Mouse (Mus musculus): ENCODE data around the gene Cnot3. TPM values are rescaled to one million over a fixed set of nuclear protein-coding genes. Genes with fewer than 3 reads are reported as not detected.
"Not testable (repeated sequence)": the region's sequence is repeated elsewhere in the genome, so short reads cannot be mapped to it uniquely, and the experiment has no call there.

Cnot3 gene
- polyA plus RNA-seq, 1 experiment from 2014 or later, result 38.9 TPM

DNA sequence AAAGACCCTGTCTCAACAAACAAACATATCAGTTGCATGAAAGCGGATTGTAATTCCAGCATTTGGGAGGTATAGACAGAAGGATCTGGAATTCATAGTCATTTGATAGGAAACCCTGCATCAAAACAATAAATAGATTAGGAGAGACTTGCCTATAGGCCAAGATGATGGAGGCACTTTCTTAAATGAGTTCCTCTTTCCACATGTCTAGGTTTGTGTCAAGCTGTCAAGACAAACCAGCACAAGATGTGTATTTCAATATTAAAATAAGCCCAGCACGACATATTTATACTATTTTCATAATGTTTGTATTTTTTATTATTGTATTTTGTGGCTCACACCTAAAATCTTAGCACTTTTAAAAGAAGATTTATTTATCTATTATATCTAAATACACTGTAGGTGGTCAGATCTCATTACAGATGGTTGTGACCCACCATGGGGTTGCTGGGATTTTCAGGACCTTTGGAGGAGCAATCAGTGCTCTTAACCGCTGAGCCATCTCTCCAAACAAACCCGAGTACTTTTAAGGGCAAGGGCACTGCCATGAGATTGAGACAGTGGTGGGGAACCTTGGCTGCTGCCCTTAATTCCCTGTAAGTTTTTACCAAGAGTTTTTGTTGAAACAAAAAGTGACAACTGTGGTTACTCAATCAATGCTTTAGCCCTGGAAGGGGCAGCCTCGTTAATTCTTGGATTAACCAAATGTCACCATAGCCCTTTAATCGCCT is 58.2 kb downstream of the Cnot3 start:
- Histone ChIP-seq H3K27ac (ENCODE audit: low read length) (peak overlapping the region; percentile 97), H3K4me2 (ENCODE audit: low read length) (peak overlapping the region; percentile 67), H3K9ac (ENCODE audit: low read depth, low read length) (peak overlapping the region; percentile 81), H3K27me3 (ENCODE audit: control insufficient read depth, insufficient read depth, low read depth, low read length) (no peaks in the 10 kb centered on the region), H3K4me1 (ENCODE audit: control insufficient read depth, insufficient read depth, low read length) (peaks cover 25% of the 10 kb centered on the region), H3K36me3 (ENCODE audit: control insufficient read depth, insufficient read depth, low read length) (peaks cover 26% of the 10 kb centered on the region), H3K4me3 (ENCODE audit: low read depth, low read length) (peak overlapping the region; percentile 83), H3K9me3 (replicated peaks; ENCODE audit: control insufficient read depth, low read length, poor library complexity, severe bottlenecking) (no peaks in the 10 kb centered on the region)
- WGBS, result 18% methylated on average over 6 of the region's 6 CpGs
- peak; percentile 47 for ATAC-seq

DNA sequence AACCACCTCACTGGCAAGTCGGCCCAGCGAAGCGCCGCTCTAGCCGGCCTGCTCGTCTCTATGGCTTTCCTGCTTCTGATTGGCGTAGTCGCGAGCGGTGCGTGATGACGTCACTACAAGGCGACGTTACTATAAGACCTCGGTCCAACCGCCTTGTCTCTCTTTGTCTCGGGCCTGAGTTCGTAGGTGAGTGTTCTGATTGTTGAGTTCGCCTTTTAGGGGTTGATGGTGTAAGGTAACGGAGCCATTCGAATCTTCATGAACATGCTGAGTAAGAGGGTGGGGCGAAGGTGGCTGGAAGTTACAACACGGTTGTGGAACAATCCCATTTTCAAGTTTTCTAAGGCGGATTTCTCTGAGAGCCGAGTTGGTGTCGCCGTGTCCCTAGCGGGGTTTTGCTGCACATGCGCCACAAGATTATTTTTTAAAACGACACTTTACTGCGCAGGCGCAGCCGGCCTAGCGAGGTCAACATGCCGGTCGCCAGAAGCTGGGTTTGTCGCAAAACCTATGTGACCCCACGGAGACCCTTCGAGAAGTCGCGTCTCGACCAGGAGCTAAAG is 58.9 kb downstream of the Cnot3 start, which contains the start of gene Rps9:
TSS of gene Rps9 (plus strand) at position 115 of the 563 bp plus-strand sequence.
- peak within 1 kb of the TSS; percentile 97 for H3K27ac ChIP-seq (ENCODE audit: low read length)

DNA sequence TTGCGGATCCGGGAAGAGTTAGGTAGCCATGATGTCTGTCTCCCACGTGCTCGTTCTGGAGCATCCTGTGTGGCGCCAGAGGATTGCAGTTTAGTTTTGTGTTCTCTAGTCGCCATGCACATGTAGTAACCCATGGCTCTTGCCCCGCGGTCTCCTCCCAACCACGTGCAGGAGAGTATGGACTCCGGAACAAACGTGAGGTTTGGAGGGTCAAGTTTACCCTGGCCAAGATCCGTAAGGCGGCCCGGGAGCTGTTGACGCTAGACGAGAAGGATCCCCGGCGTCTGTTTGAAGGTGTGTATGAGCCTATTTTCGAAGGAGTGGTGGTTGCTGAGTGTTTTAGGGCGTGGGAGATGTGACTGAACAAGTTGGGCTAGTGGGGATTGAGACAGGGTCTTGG is 59.4 kb downstream of the Cnot3 start:
- Histone ChIP-seq H3K4me1 (ENCODE audit: control insufficient read depth, insufficient read depth, low read length) (peaks cover 25% of the 10 kb centered on the region), H3K4me2 (ENCODE audit: low read length) (peak overlapping the region; percentile 89), H3K27me3 (ENCODE audit: control insufficient read depth, insufficient read depth, low read depth, low read length) (no peaks in the 10 kb centered on the region), H3K4me3 (ENCODE audit: low read depth, low read length) (peak overlapping the region; percentile 83), H3K27ac (ENCODE audit: low read length) (peak overlapping the region; percentile 97), H3K9me3 (replicated peaks; ENCODE audit: control insufficient read depth, low read length, poor library complexity, severe bottlenecking) (no peaks in the 10 kb centered on the region), H3K9ac (ENCODE audit: low read depth, low read length) (peak overlapping the region; percentile 81), H3K36me3 (ENCODE audit: control insufficient read depth, insufficient read depth, low read length) (peaks cover 19% of the 10 kb centered on the region)
- WGBS, result under 1% methylated on average over 20 of the region's 20 CpGs
- ATAC-seq, result peak; percentile 71

More for the DNA sequence above, 58.9 kb downstream of the Cnot3 start, which contains the start of gene Rps9:
- Histone ChIP-seq H3K9me3 (replicated peaks; ENCODE audit: control insufficient read depth, low read length, poor library complexity, severe bottlenecking) (no peaks in the 10 kb centered on the region), H3K4me1 (ENCODE audit: control insufficient read depth, insufficient read depth, low read length) (peaks cover 25% of the 10 kb centered on the region), H3K4me3 (ENCODE audit: low read depth, low read length) (peak within 1 kb of the TSS; percentile 83), H3K9ac (ENCODE audit: low read depth, low read length) (peak within 1 kb of the TSS; percentile 81), H3K36me3 (ENCODE audit: control insufficient read depth, insufficient read depth, low read length) (peaks cover 22% of the 10 kb centered on the region), H3K4me2 (ENCODE audit: low read length) (peak within 1 kb of the TSS; percentile 89), H3K27me3 (ENCODE audit: control insufficient read depth, insufficient read depth, low read depth, low read length) (no peaks in the 10 kb centered on the region)
- WGBS, result 2% methylated on average over 42 of the region's 42 CpGs
- peak; percentile 95 for ATAC-seq

DNA sequence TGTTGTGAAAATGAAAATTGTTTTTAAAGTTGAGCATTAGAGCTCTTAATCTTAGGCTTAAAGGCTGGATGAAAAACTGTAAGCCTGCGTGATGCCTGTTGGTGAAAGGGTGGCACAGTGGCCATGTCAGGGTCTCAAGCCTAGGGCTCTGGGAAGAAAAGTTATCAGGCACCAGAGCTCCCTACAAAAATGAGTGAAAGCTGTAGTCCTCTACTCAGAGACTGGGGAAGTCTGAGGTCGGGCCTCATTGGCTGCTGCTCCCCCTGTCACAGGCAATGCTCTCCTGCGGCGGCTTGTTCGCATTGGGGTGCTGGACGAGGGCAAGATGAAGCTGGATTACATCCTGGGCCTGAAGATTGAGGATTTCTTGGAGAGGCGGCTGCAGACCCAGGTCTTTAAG is 60.4 kb downstream of the Cnot3 start:
- H3K36me3 ChIP-seq (ENCODE audit: control insufficient read depth, insufficient read depth, low read length), result peaks cover 17% of the 10 kb centered on the region
- not testable (repeated sequence) for H3K9me3 ChIP-seq (replicated peaks; ENCODE audit: control insufficient read depth, low read length, poor library complexity, severe bottlenecking); H3K27me3 ChIP-seq (ENCODE audit: control insufficient read depth, insufficient read depth, low read depth, low read length); H3K27ac ChIP-seq (ENCODE audit: low read length); ATAC-seq
- 5% methylated on average over 6 of the region's 7 CpGs for WGBS
- H3K4me2 ChIP-seq (ENCODE audit: low read length), result peak overlapping the region; percentile 89
- H3K4me1 ChIP-seq (ENCODE audit: control insufficient read depth, insufficient read depth, low read length), result peaks cover 25% of the 10 kb centered on the region
- peak overlapping the region; percentile 81 for H3K9ac ChIP-seq (ENCODE audit: low read depth, low read length)
- peak overlapping the region; percentile 83 for H3K4me3 ChIP-seq (ENCODE audit: low read depth, low read length)

DNA sequence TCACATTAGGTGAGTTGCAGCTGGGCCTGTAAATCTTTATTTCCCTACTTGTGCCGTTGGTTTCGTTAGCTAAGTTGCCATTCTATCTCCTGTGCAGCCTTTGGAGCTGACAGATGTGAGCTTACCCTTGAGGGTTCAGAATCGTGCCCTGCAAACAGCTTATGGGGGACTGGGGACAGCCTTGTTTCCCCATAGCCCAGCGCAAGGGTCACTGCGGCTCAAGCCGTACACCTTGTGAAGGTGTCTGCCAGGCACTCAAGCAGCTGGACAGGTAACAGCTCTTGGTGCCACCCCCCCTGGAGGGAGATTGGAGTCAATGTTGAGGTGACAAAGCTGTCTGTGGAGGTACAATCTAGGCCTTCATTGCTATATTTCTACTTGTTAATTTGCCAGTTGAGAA is 60.8 kb downstream of the Cnot3 start:
- Histone ChIP-seq H3K9ac (ENCODE audit: low read depth, low read length) (peak overlapping the region; percentile 81), H3K4me1 (ENCODE audit: control insufficient read depth, insufficient read depth, low read length) (peaks cover 25% of the 10 kb centered on the region), H3K9me3 (replicated peaks; ENCODE audit: control insufficient read depth, low read length, poor library complexity, severe bottlenecking) (no peaks in the 10 kb centered on the region), H3K36me3 (ENCODE audit: control insufficient read depth, insufficient read depth, low read length) (peaks cover 15% of the 10 kb centered on the region), H3K4me2 (ENCODE audit: low read length) (peak overlapping the region; percentile 89), H3K27me3 (ENCODE audit: control insufficient read depth, insufficient read depth, low read depth, low read length) (no peaks in the 10 kb centered on the region), H3K4me3 (ENCODE audit: low read depth, low read length) (peak overlapping the region; percentile 83), H3K27ac (ENCODE audit: low read length) (no peak overlapping the region)
- WGBS, result 34% methylated on average over 6 of the region's 6 CpGs
- no peak for ATAC-seq

DNA sequence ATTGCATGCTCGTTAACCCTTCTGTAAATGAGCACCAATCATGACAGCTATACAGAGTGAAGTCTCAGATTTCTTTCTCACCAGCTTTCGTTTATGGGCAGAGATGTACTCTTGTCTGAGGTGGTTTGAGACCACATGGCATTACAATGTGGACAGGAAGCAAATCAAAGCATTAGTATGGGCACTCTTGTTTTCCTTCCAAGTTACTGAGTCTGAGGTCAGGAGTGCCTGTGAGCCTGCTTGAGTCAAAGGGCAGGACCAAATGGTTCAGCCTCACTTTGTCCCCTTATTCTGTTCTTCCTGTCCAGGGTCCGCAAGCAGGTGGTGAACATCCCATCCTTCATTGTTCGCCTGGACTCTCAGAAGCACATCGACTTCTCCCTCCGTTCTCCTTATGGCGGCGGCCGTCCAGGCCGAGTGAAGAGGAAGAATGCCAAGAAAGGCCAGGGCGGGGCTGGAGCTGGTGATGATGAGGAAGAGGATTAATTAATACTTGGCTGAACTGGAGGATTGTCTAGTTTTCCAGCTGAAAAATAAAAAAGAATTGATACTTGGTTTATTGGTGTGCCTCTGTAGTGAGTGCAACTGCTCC is 61.4 kb downstream of the Cnot3 start:
- H3K4me2 ChIP-seq (ENCODE audit: low read length), result peak overlapping the region; percentile 89
- H3K9ac ChIP-seq (ENCODE audit: low read depth, low read length), result peak overlapping the region; percentile 81
- H3K36me3 ChIP-seq (ENCODE audit: control insufficient read depth, insufficient read depth, low read length), result peaks cover 13% of the 10 kb centered on the region
- ATAC-seq, result no peak
- no peaks in the 10 kb centered on the region for H3K9me3 ChIP-seq (replicated peaks; ENCODE audit: control insufficient read depth, low read length, poor library complexity, severe bottlenecking)
- H3K4me3 ChIP-seq (ENCODE audit: low read depth, low read length), result peak overlapping the region; percentile 83; the same call in 1 of the 2 replicates
- 55% methylated on average over 11 of the region's 11 CpGs for WGBS
- H3K27me3 ChIP-seq (ENCODE audit: control insufficient read depth, insufficient read depth, low read depth, low read length), result no peaks in the 10 kb centered on the region
- H3K4me1 ChIP-seq (ENCODE audit: control insufficient read depth, insufficient read depth, low read length), result peaks cover 25% of the 10 kb centered on the region
- no peak overlapping the region for H3K27ac ChIP-seq (ENCODE audit: low read length)

DNA sequence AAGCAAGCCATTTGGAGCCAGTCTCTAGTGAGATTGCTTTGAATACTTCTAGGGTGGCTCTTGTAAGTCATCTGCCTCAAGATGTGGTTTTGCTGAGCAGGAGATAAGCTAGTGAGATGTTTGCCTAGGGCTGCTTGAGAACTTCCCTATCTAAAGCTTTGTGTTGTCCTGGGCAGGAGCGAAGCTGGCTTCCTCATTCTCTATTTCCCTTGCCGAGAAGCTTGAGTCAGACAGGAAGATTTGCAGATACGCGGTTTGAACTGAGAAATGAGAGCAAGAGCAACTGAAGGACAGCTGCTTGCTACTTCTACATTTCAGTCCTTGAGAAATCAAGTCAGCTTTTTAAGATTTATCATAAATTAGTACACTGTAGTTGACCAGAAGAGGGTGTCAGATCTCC is 62.0 kb downstream of the Cnot3 start:
- peaks cover 25% of the 10 kb centered on the region for H3K4me1 ChIP-seq (ENCODE audit: control insufficient read depth, insufficient read depth, low read length)
- H3K27me3 ChIP-seq (ENCODE audit: control insufficient read depth, insufficient read depth, low read depth, low read length), result no peaks in the 10 kb centered on the region
- peaks cover 13% of the 10 kb centered on the region for H3K36me3 ChIP-seq (ENCODE audit: control insufficient read depth, insufficient read depth, low read length)
- H3K9ac ChIP-seq (ENCODE audit: low read depth, low read length), result no peak overlapping the region
- no peak overlapping the region for H3K27ac ChIP-seq (ENCODE audit: low read length)
- H3K4me2 ChIP-seq (ENCODE audit: low read length), result no peak overlapping the region
- no peak overlapping the region for H3K4me3 ChIP-seq (ENCODE audit: low read depth, low read length)
- WGBS, result 71% methylated on average over 4 of the region's 4 CpGs
- H3K9me3 ChIP-seq (replicated peaks; ENCODE audit: control insufficient read depth, low read length, poor library complexity, severe bottlenecking), result no peaks in the 10 kb centered on the region
- no peak for ATAC-seq

DNA sequence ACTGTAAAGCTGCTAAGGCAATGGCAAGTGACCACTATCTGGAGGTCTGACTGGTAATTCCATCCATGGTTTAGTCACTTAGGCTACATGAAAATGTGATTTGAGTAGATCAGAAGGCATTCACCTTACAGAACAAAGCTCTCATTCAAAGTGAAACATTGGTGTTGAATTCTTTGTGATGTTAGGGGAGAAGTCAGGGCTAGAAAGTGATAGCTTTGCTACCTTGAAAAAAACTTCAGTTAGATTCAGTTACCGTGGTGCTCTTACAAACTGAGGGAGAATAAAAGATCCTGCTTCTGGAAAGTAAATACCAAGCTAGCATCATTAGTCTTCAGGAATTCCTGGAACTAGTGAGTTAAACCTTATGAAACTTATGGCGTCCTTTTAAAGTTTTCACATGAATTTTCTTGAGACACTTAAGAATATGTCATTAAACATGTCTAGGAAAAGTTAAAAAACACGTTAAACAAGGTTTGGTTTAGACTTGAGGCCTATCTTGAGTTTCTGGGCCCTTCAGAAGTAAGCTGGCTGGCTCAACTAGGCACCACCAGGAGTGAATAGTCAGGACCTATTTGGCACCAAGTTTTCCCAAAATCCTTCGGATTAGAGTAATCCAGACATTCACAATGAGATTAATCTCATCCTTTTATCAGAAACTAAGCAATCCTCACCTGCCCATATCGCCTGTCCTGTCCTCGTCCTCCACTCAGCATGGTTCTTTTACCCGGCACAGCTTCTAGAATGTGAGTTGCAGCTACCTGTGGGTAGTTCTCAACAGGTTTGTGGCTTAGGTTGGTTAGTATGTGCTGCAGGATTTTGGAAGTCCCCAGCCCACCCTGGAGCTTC is 62.7 kb downstream of the Cnot3 start:
- Histone ChIP-seq H3K27me3 (ENCODE audit: control insufficient read depth, insufficient read depth, low read depth, low read length) (no peaks in the 10 kb centered on the region), H3K4me2 (ENCODE audit: low read length) (no peak overlapping the region), H3K36me3 (ENCODE audit: control insufficient read depth, insufficient read depth, low read length) (peaks cover 13% of the 10 kb centered on the region), H3K9me3 (replicated peaks; ENCODE audit: control insufficient read depth, low read length, poor library complexity, severe bottlenecking) (no peaks in the 10 kb centered on the region), H3K27ac (ENCODE audit: low read length) (no peak overlapping the region), H3K4me1 (ENCODE audit: control insufficient read depth, insufficient read depth, low read length) (peaks cover 25% of the 10 kb centered on the region), H3K9ac (ENCODE audit: low read depth, low read length) (no peak overlapping the region), H3K4me3 (ENCODE audit: low read depth, low read length) (no peak overlapping the region)
- 24% methylated on average over 7 of the region's 7 CpGs for WGBS
- ATAC-seq, result no peak
